Mouse (Mus musculus) ES-Bruce4 (cell line): Measurements from ENCODE around the gene Prkaa1. TPM values are rescaled to one million over a fixed set of nuclear protein-coding genes. Genes with fewer than 3 reads are reported as not detected.

ENCODE experiments used
- H3K27ac ChIP-seq: 2 replicates; pipeline ENCODE4 v1.5.1; 2012; ENCODE audit warnings: low read length, inconsistent platforms; ENCODE audit not compliant: insufficient read depth
- H3K27me3 ChIP-seq: 2 replicates; pipeline ENCODE4 v1.6.1; 2012; ENCODE audit warnings: mild to moderate bottlenecking, low read length, inconsistent platforms; ENCODE audit not compliant: control insufficient read depth, poor library complexity, insufficient read depth, severe bottlenecking
- H3K36me3 ChIP-seq: 2 replicates; pipeline ENCODE4 v1.6.1; 2012; ENCODE audit warnings: inconsistent platforms, mild to moderate bottlenecking, low read length, moderate library complexity; ENCODE audit not compliant: control insufficient read depth, poor library complexity, insufficient read depth, severe bottlenecking
- H3K4me1 ChIP-seq: one replicate; pipeline ENCODE4 v1.8.1; 2011; ENCODE audit warnings: low read length; ENCODE audit not compliant: control insufficient read depth, insufficient read depth
- H3K4me3 ChIP-seq: 2 replicates; pipeline ENCODE4 v1.5.1; 2011; ENCODE audit warnings: low read depth, mild to moderate bottlenecking, low read length
- H3K9ac ChIP-seq: 2 replicates; pipeline ENCODE4 v1.6.1; 2012; ENCODE audit warnings: low read depth, mild to moderate bottlenecking, inconsistent platforms; ENCODE audit not compliant: poor library complexity, severe bottlenecking
- H3K9me3 ChIP-seq: replicated peaks from 2 replicates; pipeline ENCODE4 v1.6.1; 2012; ENCODE audit warnings: mild to moderate bottlenecking, low read length, inconsistent platforms; ENCODE audit not compliant: control insufficient read depth, poor library complexity, insufficient read depth, severe bottlenecking
- CTCF ChIP-seq: IDR thresholded peaks from one replicate; pipeline ENCODE4 v1.8.1; 2011; ENCODE audit warnings: low read depth, low read length
- EP300 ChIP-seq: IDR thresholded peaks from 2 replicates; pipeline ENCODE4 v1.6.1; 2011; ENCODE audit warnings: low read depth, low read length; ENCODE audit not compliant: insufficient read depth
- POLR2A ChIP-seq: IDR thresholded peaks from one replicate; pipeline ENCODE4 v1.8.1; 2011; ENCODE audit warnings: low read length; ENCODE audit not compliant: insufficient read depth
- polyA plus RNA-seq: library from polyadenylated mRNA; stranded (reverse); fragments of >200 nt; gene quantifications from 2 replicates; pipeline ENCODE4 v1.2.4, GENCODE M21; 2011; ENCODE audit warnings: low read depth; ENCODE audit not compliant: missing spikeins, insufficient read depth, insufficient read length

Prkaa1 gene
- polyA plus RNA-seq, 1 experiment, result 26.0 TPM

DNA sequence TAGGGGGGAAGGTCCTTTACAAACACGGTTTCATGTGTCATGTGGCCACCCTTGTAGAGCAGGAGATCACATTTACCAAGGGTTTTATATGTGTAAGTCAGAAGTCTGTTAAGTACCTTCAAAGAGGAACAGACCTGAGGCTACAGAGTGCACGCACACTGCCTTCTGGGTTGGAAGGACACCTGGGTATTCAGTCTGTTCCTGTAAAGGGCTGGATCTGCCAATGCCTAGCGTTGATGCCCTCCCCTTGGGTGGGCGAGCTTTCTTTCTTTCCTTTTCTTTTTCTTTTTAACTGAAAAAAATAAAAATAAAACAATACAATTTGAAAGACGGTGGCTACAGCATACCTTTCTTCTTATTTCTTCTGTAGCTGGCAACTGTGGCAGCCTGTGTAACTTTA lies 11.4 kb downstream of the Prkaa1 start:
- H3K36me3 ChIP-seq, result no peaks in the 10 kb centered on the region
- H3K9ac ChIP-seq, result no peak overlapping the region
- no peaks in the 10 kb centered on the region for H3K27me3 ChIP-seq
- no peak overlapping the region for H3K4me3 ChIP-seq
- no peaks in the 10 kb centered on the region for H3K9me3 ChIP-seq
- no peak overlapping the region for H3K27ac ChIP-seq
- TF ChIP-seq POLR2A, result no peak
- TF ChIP-seq EP300, result no peak
- no peak for TF ChIP-seq CTCF
- no peaks in the 10 kb centered on the region for H3K4me1 ChIP-seq

DNA sequence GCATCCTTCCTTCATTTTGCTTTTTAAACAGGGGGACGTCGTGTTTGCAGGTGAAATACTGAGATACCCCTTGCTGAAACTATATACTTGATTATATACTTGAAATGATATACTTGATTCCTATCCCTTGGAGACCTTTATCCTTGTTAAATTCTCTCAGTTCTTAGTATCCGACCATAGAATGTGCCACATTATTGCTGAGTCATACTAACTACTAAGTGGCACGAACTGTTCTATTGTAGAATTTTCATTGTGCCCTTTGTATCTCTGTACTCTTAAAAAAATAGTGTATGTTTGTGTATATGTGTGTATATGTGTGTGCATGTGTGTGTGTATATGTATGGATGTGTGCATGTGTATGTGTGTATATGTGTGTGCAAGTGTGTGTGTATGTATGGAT lies 12.7 kb downstream of the Prkaa1 start:
- TF ChIP-seq POLR2A (no peak), CTCF (no peak), EP300 (no peak)
- no peaks in the 10 kb centered on the region for H3K27me3 ChIP-seq

DNA sequence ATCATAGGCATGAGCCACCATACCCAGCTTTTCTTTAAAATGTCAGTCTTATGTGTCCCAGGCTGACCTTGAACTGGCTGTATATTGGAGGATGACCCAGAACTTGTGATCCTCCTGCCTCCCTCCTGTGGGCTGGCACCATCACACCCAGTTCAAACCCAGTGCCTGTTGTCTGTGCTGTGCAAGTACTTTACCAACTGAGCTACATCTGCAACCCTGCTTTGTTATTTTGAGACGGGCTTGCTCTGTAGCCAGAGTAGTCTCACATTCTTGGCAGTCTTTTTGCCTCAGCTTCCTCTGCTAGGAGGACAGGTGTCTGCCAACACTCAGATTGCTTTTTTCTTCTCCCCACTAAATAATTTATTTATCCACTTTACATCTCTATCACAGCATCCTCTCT lies 13.7 kb downstream of the Prkaa1 start:
- Histone ChIP-seq H3K9me3 (no peaks in the 10 kb centered on the region), H3K9ac (no peak overlapping the region), H3K4me1 (no peaks in the 10 kb centered on the region), H3K36me3 (peaks cover 5% of the 10 kb centered on the region), H3K27ac (no peak overlapping the region), H3K27me3 (no peaks in the 10 kb centered on the region), H3K4me3 (no peak overlapping the region)
- TF ChIP-seq CTCF (no peak), POLR2A (no peak), EP300 (no peak)

More for the DNA sequence above, 12.7 kb downstream of the Prkaa1 start:
- Histone ChIP-seq H3K9me3 (no peaks in the 10 kb centered on the region), H3K4me3 (no peak overlapping the region), H3K27ac (no peak overlapping the region), H3K36me3 (peaks cover 5% of the 10 kb centered on the region), H3K4me1 (no peaks in the 10 kb centered on the region), H3K9ac (no peak overlapping the region)

- no peak overlapping the region for H3K9ac ChIP-seq
- no peak overlapping the region for H3K27ac ChIP-seq
- no peaks in the 10 kb centered on the region for H3K4me1 ChIP-seq
- peaks cover 7% of the 10 kb centered on the region for H3K36me3 ChIP-seq
- no peak overlapping the region for H3K4me3 ChIP-seq
- no peaks in the 10 kb centered on the region for H3K27me3 ChIP-seq
- H3K9me3 ChIP-seq, result no peaks in the 10 kb centered on the region
- no peak for TF ChIP-seq EP300
- no peak for TF ChIP-seq CTCF
- TF ChIP-seq POLR2A, result no peak
Measured at GRCm38 (mm10) chr15:5158827-5159226, 15.2 kb downstream of the Prkaa1 start.

- Histone ChIP-seq H3K27ac (no peak overlapping the region), H3K36me3 (peaks cover 32% of the 10 kb centered on the region), H3K27me3 (no peaks in the 10 kb centered on the region), H3K4me1 (no peaks in the 10 kb centered on the region), H3K9ac (no peak overlapping the region), H3K4me3 (no peak overlapping the region), H3K9me3 (no peaks in the 10 kb centered on the region)
- TF ChIP-seq CTCF (no peak), EP300 (no peak), POLR2A (no peak)
Measured at GRCm38 (mm10) chr15:5165121-5165773, 21.6 kb downstream of the Prkaa1 start.

GRCm38 (mm10) chr15:5173217-5173820 lies 29.7 kb downstream of the Prkaa1 start:
- H3K27me3 ChIP-seq, result no peaks in the 10 kb centered on the region
- no peak for TF ChIP-seq POLR2A
- TF ChIP-seq EP300, result no peak
- no peak for TF ChIP-seq CTCF
- no peaks in the 10 kb centered on the region for H3K4me1 ChIP-seq
- no peaks in the 10 kb centered on the region for H3K9me3 ChIP-seq
- H3K9ac ChIP-seq, result no peak overlapping the region
- H3K27ac ChIP-seq, result no peak overlapping the region
- H3K36me3 ChIP-seq, result peaks cover 52% of the 10 kb centered on the region
- no peak overlapping the region for H3K4me3 ChIP-seq
